Mouse (Mus musculus) ES-E14 (cell line): Measurements from ENCODE around the gene Ablim1. TPM values are rescaled to one million over a fixed set of nuclear protein-coding genes. Genes with fewer than 3 reads are reported as not detected.

Experiments used
- DNase-seq: peaks from one replicate; pipeline ENCODE4 v3.0.0-alpha.2; 2013; ENCODE audit warnings: low read depth, low spot score
- H3K27ac ChIP-seq: 2 replicates; pipeline ENCODE4 v1.5.1; 2012; ENCODE audit warnings: low read depth, mild to moderate bottlenecking, low read length, moderate library complexity, mixed read lengths; ENCODE audit not compliant: poor library complexity, insufficient read depth, severe bottlenecking
- H3K36me3 ChIP-seq: 2 replicates; pipeline ENCODE4 v1.6.1; 2012; ENCODE audit warnings: mild to moderate bottlenecking, low read length, moderate library complexity, mixed read lengths; ENCODE audit not compliant: control insufficient read depth, poor library complexity, insufficient read depth, severe bottlenecking
- H3K4me1 ChIP-seq, 2 experiments: fragments of 150-350 bp in 1 of 2; sonication (generic) in 1 of 2; 2 replicates each; pipeline ENCODE4 v1.6.1; 2012; ENCODE audit warnings: low read length in 2 of 2, mild to moderate bottlenecking in 1 of 2, mixed read lengths in 1 of 2; ENCODE audit not compliant: control insufficient read depth in 2 of 2, insufficient read depth in 2 of 2, poor library complexity in 1 of 2
- H3K4me3 ChIP-seq, 2 experiments: fragments of 150-350 bp in 1 of 2; sonication (generic) in 1 of 2; 2 replicates each; pipeline ENCODE4 v1.5.1; 2012; ENCODE audit warnings: low read length in 2 of 2, low read depth in 1 of 2, mild to moderate bottlenecking in 1 of 2, mixed read lengths in 1 of 2; ENCODE audit not compliant: insufficient read depth in 1 of 2, poor library complexity in 1 of 2, severe bottlenecking in 1 of 2
- H3K9ac ChIP-seq: 2 replicates; pipeline ENCODE4 v1.6.1; 2012; ENCODE audit warnings: low read depth, mild to moderate bottlenecking, low read length, mixed read lengths; ENCODE audit not compliant: poor library complexity, insufficient read depth, severe bottlenecking
- H3K9me3 ChIP-seq: fragments of 150-350 bp; sonication (generic); 2 replicates; pipeline ENCODE4 v1.6.1; 2012; ENCODE audit warnings: low read depth, mild to moderate bottlenecking, low read length; ENCODE audit not compliant: control insufficient read depth, insufficient read depth
- CHD2 ChIP-seq: IDR thresholded peaks from 2 replicates; pipeline ENCODE4 v1.6.1; 2014; ENCODE audit warnings: mild to moderate bottlenecking, low read depth, low read length, inconsistent platforms
- HCFC1 ChIP-seq: IDR thresholded peaks from 2 replicates; pipeline ENCODE4 v1.6.1; 2012; ENCODE audit warnings: low read length, inconsistent platforms, borderline replicate concordance; ENCODE audit not compliant: insufficient read depth
- MAFK ChIP-seq: IDR thresholded peaks from 2 replicates; pipeline ENCODE4 v1.6.1; 2014; ENCODE audit warnings: mild to moderate bottlenecking, low read depth, low read length, inconsistent platforms; ENCODE audit not compliant: insufficient read depth
- ZC3H11A ChIP-seq: IDR thresholded peaks from 2 replicates; pipeline ENCODE4 v1.6.1; 2012; ENCODE audit warnings: low read depth, mild to moderate bottlenecking, inconsistent platforms, low read length, borderline replicate concordance
- ZNF384 ChIP-seq: IDR thresholded peaks from 2 replicates; pipeline ENCODE4 v1.6.1; 2012; ENCODE audit warnings: low read depth, low read length, inconsistent platforms
- in situ Hi-C, 2 experiments: fragments of 600-800 bp; cut with MboI; formaldehyde crosslinking; loops; one replicate each; pipeline ENCODE4 v1.15.1; 2025; ENCODE audit warnings: low sequenced_read_pairs in 2 of 2, inconsistent platforms in 1 of 2; ENCODE audit not compliant: unreplicated experiment in 2 of 2
- total RNA-seq: library from RNA; depleted of rRNA; stranded (reverse); fragments of 300-350 nt; gene quantifications from 2 replicates; pipeline ENCODE4 v1.2.3, GENCODE M21; 2012

Gene Ablim1
- total RNA-seq, 1 experiment, result 5.4 TPM

DNA sequence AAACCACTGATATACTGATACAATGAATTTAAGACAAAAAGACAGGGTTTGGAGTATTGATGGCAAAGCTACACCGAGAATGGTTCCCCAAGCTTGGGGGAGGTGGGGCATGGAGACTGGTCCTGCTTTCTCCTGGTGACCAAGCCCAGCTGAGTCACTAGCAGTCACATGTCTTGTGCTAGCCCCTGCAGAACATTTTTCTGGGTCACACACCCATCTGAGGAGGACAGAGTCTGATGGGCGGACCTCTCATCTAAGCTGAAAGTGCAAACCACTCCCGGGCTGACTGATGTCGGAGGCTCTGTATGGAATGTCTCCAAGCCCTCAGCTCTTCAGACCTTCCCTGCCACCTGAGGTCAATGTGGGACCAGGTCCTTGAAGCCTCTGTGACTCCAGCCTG, 184.1 kb downstream of the Ablim1 start:
- H3K27ac ChIP-seq, result no peak overlapping the region
- H3K9ac ChIP-seq, result no peak overlapping the region
- no peaks in the 10 kb centered on the region for H3K36me3 ChIP-seq
- H3K9me3 ChIP-seq, result no peaks in the 10 kb centered on the region
- H3K4me3 ChIP-seq, result no peak overlapping the region
- in situ Hi-C loops, result no loop called here
- H3K4me1 ChIP-seq, result peaks cover 0 to 5% of the 10 kb centered on the region in 2 experiments; a peak in 1 of 4 replicates
- no peak for DNase-seq
- TF ChIP-seq HCFC1 (no peak), ZNF384 (no peak)

DNA sequence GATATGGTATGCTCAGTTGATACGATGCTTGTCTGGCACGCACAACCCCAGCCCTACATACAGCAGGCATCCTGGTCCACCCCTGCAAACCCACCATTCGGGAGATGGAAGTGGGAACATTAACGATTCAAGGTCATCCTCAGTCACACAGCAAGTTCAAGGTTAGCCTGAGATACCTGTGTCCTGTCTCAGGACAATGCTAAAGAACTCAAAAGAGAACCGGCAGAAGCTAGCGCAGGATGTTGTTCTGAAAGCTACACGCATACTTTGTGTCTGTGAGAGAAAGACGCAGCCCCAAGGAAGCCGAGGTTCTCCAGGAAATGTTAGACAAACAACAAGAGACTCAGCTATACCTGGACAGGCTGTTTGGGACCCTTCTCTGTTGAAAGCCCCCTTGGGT, 185.0 kb downstream of the Ablim1 start:
- no peak overlapping the region for H3K4me3 ChIP-seq
- H3K9me3 ChIP-seq, result no peaks in the 10 kb centered on the region
- TF ChIP-seq ZC3H11A (no peak), CHD2 (no peak), HCFC1 (no peak), ZNF384 (no peak), MAFK (no peak)
- no peaks in the 10 kb centered on the region for H3K36me3 ChIP-seq
- no peak overlapping the region for H3K27ac ChIP-seq
- no peak overlapping the region for H3K9ac ChIP-seq
- peaks cover 0 to 5% of the 10 kb centered on the region in 2 experiments; a peak in 1 of 4 replicates for H3K4me1 ChIP-seq
- no peak for DNase-seq
- in situ Hi-C loops, result no loop called here

DNA sequence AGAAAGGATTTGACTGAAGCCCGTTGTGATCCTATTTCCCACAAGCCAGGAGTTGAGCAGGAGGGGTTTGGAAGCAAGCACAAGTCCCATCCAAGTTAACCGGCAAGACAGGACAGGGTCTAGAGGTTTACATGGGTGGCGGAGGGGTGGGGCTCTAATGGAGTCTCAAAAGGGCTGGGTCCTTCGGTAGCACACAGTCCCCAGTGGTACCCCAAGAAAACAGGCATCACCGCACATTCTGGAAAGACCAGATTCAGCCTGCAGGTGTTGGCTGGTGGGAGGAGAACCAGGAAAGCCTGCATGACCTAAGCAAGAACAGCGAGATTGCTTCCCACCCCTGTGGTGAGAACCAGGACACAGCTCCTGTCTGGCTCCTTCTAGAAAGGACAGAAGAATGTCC, 186.7 kb downstream of the Ablim1 start:
- no peak for TF ChIP-seq CHD2
- no peak for TF ChIP-seq ZC3H11A
- no peak for TF ChIP-seq HCFC1
- no peak for TF ChIP-seq ZNF384
- no peak for TF ChIP-seq MAFK
- Histone ChIP-seq H3K27ac (no peak overlapping the region), H3K4me1 (peaks cover 0 to 5% of the 10 kb centered on the region in 2 experiments; a peak in 1 of 4 replicates), H3K36me3 (no peaks in the 10 kb centered on the region), H3K9me3 (no peaks in the 10 kb centered on the region), H3K4me3 (no peak overlapping the region), H3K9ac (no peak overlapping the region)
- in situ Hi-C loops, result no loop called here
- DNase-seq, result no peak

DNA sequence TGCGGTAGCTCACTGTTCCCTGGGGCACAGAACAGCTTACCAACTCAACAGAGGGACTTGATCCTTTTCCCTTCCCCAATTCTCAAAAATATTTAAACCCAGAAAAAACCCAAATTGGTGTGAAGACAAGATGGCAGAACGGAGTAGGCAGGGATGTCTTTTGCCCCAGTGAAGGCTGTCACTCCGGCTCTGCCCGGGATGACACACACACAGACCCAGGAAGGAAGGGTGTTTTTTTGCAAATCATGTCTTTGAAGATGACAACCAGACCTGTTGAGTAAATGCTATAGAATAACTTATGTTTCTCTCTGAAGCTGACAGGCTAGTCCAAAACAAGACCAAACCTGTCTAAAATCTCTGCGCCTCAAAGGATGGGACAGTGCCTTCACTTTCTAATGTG, 187.2 kb downstream of the Ablim1 start:
- Histone ChIP-seq H3K9me3 (no peaks in the 10 kb centered on the region), H3K36me3 (no peaks in the 10 kb centered on the region), H3K9ac (no peak overlapping the region), H3K27ac (no peak overlapping the region), H3K4me3 (no peak overlapping the region), H3K4me1 (peaks cover 0 to 5% of the 10 kb centered on the region in 2 experiments; a peak in 2 of 4 replicates)
- DNase-seq, result no peak
- TF ChIP-seq HCFC1 (no peak), CHD2 (no peak), ZC3H11A (no peak), MAFK (no peak), ZNF384 (no peak)
- in situ Hi-C loops, result no loop called here

DNA sequence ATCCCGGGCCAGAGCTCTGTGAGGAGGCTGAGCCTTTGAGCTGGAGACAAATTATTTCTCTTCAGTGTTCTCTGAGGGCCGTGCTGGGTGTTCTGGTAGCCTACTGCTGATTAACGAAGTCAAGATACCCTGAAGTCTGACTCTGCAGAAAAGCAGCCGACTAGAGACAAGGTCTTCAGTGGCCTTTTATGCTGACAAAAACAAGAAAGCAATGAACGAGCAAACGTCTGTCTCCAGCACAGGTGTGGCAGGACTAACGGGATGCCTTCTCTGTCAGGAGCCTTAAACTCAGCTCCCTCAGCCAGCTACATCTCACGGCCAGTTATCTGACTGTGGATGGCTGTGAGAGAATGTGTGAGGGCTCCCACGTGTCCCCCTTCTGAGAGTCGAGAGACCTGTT, 187.8 kb downstream of the Ablim1 start:
- in situ Hi-C loops, result no loop called here
- TF ChIP-seq ZC3H11A, result no peak
- TF ChIP-seq HCFC1, result no peak
- no peak for TF ChIP-seq ZNF384
- TF ChIP-seq MAFK, result no peak
- TF ChIP-seq CHD2, result no peak
- Histone ChIP-seq H3K4me1 (peaks cover 0 to 5% of the 10 kb centered on the region in 2 experiments; a peak in 2 of 4 replicates), H3K9ac (no peak overlapping the region), H3K36me3 (no peaks in the 10 kb centered on the region), H3K4me3 (no peak overlapping the region), H3K9me3 (no peaks in the 10 kb centered on the region), H3K27ac (no peak overlapping the region)
- no peak for DNase-seq
